Mouse (Mus musculus): ENCODE results near the gene Pp2d1. TPM values are rescaled to one million over a fixed set of nuclear protein-coding genes. Genes with fewer than 3 reads are reported as not detected.

Pp2d1 gene
- total RNA-seq, 2 experiments from 2014 or later, result not detected

GRCm38 (mm10) chr17:53566919-53567345, 27.7 kb upstream of the Pp2d1 start:
- ATAC-seq (replicated peaks; ENCODE audit: low FRiP score, poor library complexity, severe bottlenecking), result peak; percentile 74

GRCm38 (mm10) chr17:53566161-53566918, 27.1 kb upstream of the Pp2d1 start, which contains the start of gene Kat2b:
Gene Kat2b (plus strand): TSS chr17:53566861.
- ATAC-seq (replicated peaks; ENCODE audit: low FRiP score, poor library complexity, severe bottlenecking), result no peak

GRCm38 (mm10) chr17:53564837-53565236, 25.6 kb upstream of the Pp2d1 start:
- no peak for ATAC-seq (replicated peaks; ENCODE audit: low FRiP score, poor library complexity, severe bottlenecking)

GRCm38 (mm10) chr17:53561458-53562029, 22.3 kb upstream of the Pp2d1 start:
- no peak for ATAC-seq (replicated peaks; ENCODE audit: low FRiP score, poor library complexity, severe bottlenecking)

- no peak for ATAC-seq (replicated peaks; ENCODE audit: low FRiP score, poor library complexity, severe bottlenecking)
Observed at GRCm38 (mm10) chr17:53559646-53560045, 20.4 kb upstream of the Pp2d1 start.

- no peak for ATAC-seq (replicated peaks; ENCODE audit: low FRiP score, poor library complexity, severe bottlenecking)
Observed at GRCm38 (mm10) chr17:53557443-53557842, 18.2 kb upstream of the Pp2d1 start.

- ATAC-seq (replicated peaks; ENCODE audit: low FRiP score, poor library complexity, severe bottlenecking), result peak; percentile 91
Observed at GRCm38 (mm10) chr17:53554813-53555212, 15.6 kb upstream of the Pp2d1 start.

GRCm38 (mm10) chr17:53554088-53554487, 14.8 kb upstream of the Pp2d1 start:
- peak; percentile 87 for ATAC-seq (replicated peaks; ENCODE audit: low FRiP score, poor library complexity, severe bottlenecking)

- ATAC-seq (replicated peaks; ENCODE audit: low FRiP score, poor library complexity, severe bottlenecking), result no peak
Observed at GRCm38 (mm10) chr17:53551306-53552299, 12.4 kb upstream of the Pp2d1 start.

GRCm38 (mm10) chr17:53543591-53544324, 4.5 kb upstream of the Pp2d1 start:
- no peak for ATAC-seq (replicated peaks; ENCODE audit: low FRiP score, poor library complexity, severe bottlenecking)

- ATAC-seq (replicated peaks; ENCODE audit: low FRiP score, poor library complexity, severe bottlenecking), result no peak
Observed at GRCm38 (mm10) chr17:53542536-53542935, 3.3 kb upstream of the Pp2d1 start.

- ATAC-seq (replicated peaks; ENCODE audit: low FRiP score, poor library complexity, severe bottlenecking), result no peak
Observed at GRCm38 (mm10) chr17:53532425-53532824, 6.8 kb downstream of the Pp2d1 start.

- no peak for ATAC-seq (replicated peaks; ENCODE audit: low FRiP score, poor library complexity, severe bottlenecking)
Observed at GRCm38 (mm10) chr17:53531160-53531559, 8.1 kb downstream of the Pp2d1 start.

- ATAC-seq (replicated peaks; ENCODE audit: low FRiP score, poor library complexity, severe bottlenecking), result no peak
Observed at GRCm38 (mm10) chr17:53528034-53528433, 11.2 kb downstream of the Pp2d1 start.

GRCm38 (mm10) chr17:53520509-53520908, 18.7 kb downstream of the Pp2d1 start:
- ATAC-seq (replicated peaks; ENCODE audit: low FRiP score, poor library complexity, severe bottlenecking), result no peak

GRCm38 (mm10) chr17:53519364-53519763, 19.9 kb downstream of the Pp2d1 start:
- no peak for ATAC-seq (replicated peaks; ENCODE audit: low FRiP score, poor library complexity, severe bottlenecking)

- 0 out of 2 replicates have a peak, but pooled peaks have one; percentile 54 for ATAC-seq (replicated peaks; ENCODE audit: low FRiP score, poor library complexity, severe bottlenecking)
Observed at GRCm38 (mm10) chr17:53512311-53512951, 26.8 kb downstream of the Pp2d1 start.

GRCm38 (mm10) chr17:53502966-53503365, 36.3 kb downstream of the Pp2d1 start:
- ATAC-seq (replicated peaks; ENCODE audit: low FRiP score, poor library complexity, severe bottlenecking), result no peak

GRCm38 (mm10) chr17:53489007-53489378, 50.3 kb downstream of the Pp2d1 start:
- no peak for ATAC-seq (replicated peaks; ENCODE audit: low FRiP score, poor library complexity, severe bottlenecking)

Data from erythroid progenitor cell, adult 5-6 weeks (primary cell).